Mouse (Mus musculus) kidney, adult 2 months (tissue): Measurements from ENCODE around the gene Rsph1.

Source experiments
- CTCF ChIP-seq: fragments of 200-500 bp; conservative IDR thresholded peaks from 2 replicates; pipeline ENCODE4 v1.5.1; 2011; ENCODE audit warnings: low read depth, mild to moderate bottlenecking, control low read depth, low read length, moderate library complexity, mixed read lengths; ENCODE audit not compliant: insufficient read depth, insufficient read length
- POLR2A ChIP-seq: fragments of 200-500 bp; IDR thresholded peaks from one replicate; pipeline ENCODE4 v1.6.1; 2011; ENCODE audit warnings: low read depth, low read length, control low read depth

- TF ChIP-seq CTCF, result no peak
- no peak for TF ChIP-seq POLR2A
Measured at GRCm38 (mm10) chr17:31267138-31267537, 10.0 kb downstream of the Rsph1 start.
